Mouse (Mus musculus) hindbrain, embryonic 15.5 days (tissue): Measurements from ENCODE around the gene Gimap8. TPM values are rescaled to one million over a fixed set of nuclear protein-coding genes. Genes with fewer than 3 reads are reported as not detected.
"Not testable (repeated sequence)": the region's sequence is repeated elsewhere in the genome, so short reads cannot be mapped to it uniquely, and the experiment has no call there.

Source experiments
- ATAC-seq: fragments of 200-750 bp; cut with Nextera tagmentation; 2 replicates; pipeline ENCODE4 v1.8.0; 2017; ENCODE audit warnings: low read depth, moderate number of reproducible peaks, moderate TSS enrichment; ENCODE audit not compliant: low FRiP score
- H3K27ac ChIP-seq: fragments of 300-500 bp; sonication (generic); replicated peaks from 2 replicates; pipeline ENCODE4 v1.5.1; 2015; ENCODE audit warnings: mild to moderate bottlenecking, inconsistent platforms
- H3K27me3 ChIP-seq: fragments of 300-500 bp; sonication (generic); 2 replicates; pipeline ENCODE4 v1.6.1; 2015; ENCODE audit warnings: control low read depth, inconsistent platforms
- H3K36me3 ChIP-seq: fragments of 300-500 bp; sonication (generic); 2 replicates; pipeline ENCODE4 v1.6.1; 2015; ENCODE audit warnings: control low read depth, inconsistent platforms
- H3K4me1 ChIP-seq: fragments of 300-500 bp; sonication (generic); replicated peaks from 2 replicates; pipeline ENCODE4 v1.6.1; 2015; ENCODE audit warnings: control low read depth, inconsistent platforms
- H3K4me2 ChIP-seq: fragments of 300-500 bp; sonication (generic); 2 replicates; pipeline ENCODE4 v1.6.1; 2015; ENCODE audit warnings: moderate library complexity, mild to moderate bottlenecking, inconsistent platforms
- H3K4me3 ChIP-seq: fragments of 300-500 bp; sonication (generic); 2 replicates; pipeline ENCODE4 v1.5.1; 2015; ENCODE audit warnings: mild to moderate bottlenecking, inconsistent platforms
- H3K9ac ChIP-seq: fragments of 300-500 bp; sonication (generic); 2 replicates; pipeline ENCODE4 v1.6.1; 2015; ENCODE audit warnings: inconsistent platforms
- H3K9me3 ChIP-seq: fragments of 300-500 bp; sonication (generic); 2 replicates; pipeline ENCODE4 v1.6.1; 2016; ENCODE audit warnings: control low read depth, inconsistent platforms
- WGBS: fragments of 180-500 bp; shearing (Covaris S2); methylation state at CpG from one replicate; pipeline ENCODE4 v1.1.7; 2015; 5-methylcytosine and 5-hydroxymethylcytosine counted together
- polyA plus RNA-seq: library from polyadenylated mRNA; unstranded; fragments of >200 nt; fragmentation: Nextera tagmentation; extraction: Ambion mirVana; gene quantifications from 2 replicates; pipeline ENCODE4 v1.2.1, GENCODE M21; 2015

Gene Gimap8
- 0.56 TPM in 2 replicates for polyA plus RNA-seq

GRCm38 (mm10) chr6:48646995-48647394, at the start of gene Gimap8:
Gene Gimap8, plus strand, starts transcription at chr6:48647234.
- ATAC-seq, result no peak
- WGBS, result 42% methylated on average over 3 of the region's 3 CpGs
- H3K4me1 ChIP-seq, result no peaks in the 10 kb centered on the region

GRCm38 (mm10) chr6:48600594-48600993, 46.4 kb upstream of the Gimap8 start:
- H3K4me2 ChIP-seq, result no peak overlapping the region
- 95% methylated on average over 1 of the region's 1 CpGs for WGBS
- H3K27me3 ChIP-seq, result no peaks in the 10 kb centered on the region
- H3K36me3 ChIP-seq, result peaks cover 46% of the 10 kb centered on the region
- no peak overlapping the region for H3K4me3 ChIP-seq
- no peak overlapping the region for H3K9ac ChIP-seq
- H3K4me1 ChIP-seq, result peaks cover 21% of the 10 kb centered on the region
- no peak for ATAC-seq
- peak overlapping the region; percentile 95 for H3K27ac ChIP-seq
- H3K9me3 ChIP-seq, result peaks cover 22% of the 10 kb centered on the region

More at GRCm38 (mm10) chr6:48646995-48647394, at the start of gene Gimap8:
- Histone ChIP-seq H3K36me3 (no peaks in the 10 kb centered on the region), H3K9ac (no peak within 1 kb of the TSS), H3K9me3 (no peaks in the 10 kb centered on the region), H3K4me2 (no peak within 1 kb of the TSS), H3K27ac (no peak within 1 kb of the TSS), H3K27me3 (no peaks in the 10 kb centered on the region), H3K4me3 (no peak within 1 kb of the TSS)

GRCm38 (mm10) chr6:48601271-48602079, 45.6 kb upstream of the Gimap8 start, which contains the start of gene Zfp775:
Gene Zfp775, plus strand, starts transcription at chr6:48602063.
- peaks cover 15% of the 10 kb centered on the region for H3K9me3 ChIP-seq
- ATAC-seq, result peak; percentile 99
- H3K4me2 ChIP-seq, result peak within 1 kb of the TSS; percentile 93
- 4% methylated on average over 42 of the region's 42 CpGs for WGBS
- H3K4me3 ChIP-seq, result peak within 1 kb of the TSS; percentile 65
- H3K36me3 ChIP-seq, result peaks cover 38% of the 10 kb centered on the region
- H3K9ac ChIP-seq, result peak within 1 kb of the TSS; percentile 99
- H3K27ac ChIP-seq, result peak within 1 kb of the TSS; percentile 95
- H3K27me3 ChIP-seq, result no peaks in the 10 kb centered on the region
- H3K4me1 ChIP-seq, result peaks cover 21% of the 10 kb centered on the region

GRCm38 (mm10) chr6:48602080-48602741, 44.8 kb upstream of the Gimap8 start:
- peak overlapping the region; percentile 65 for H3K4me3 ChIP-seq
- peak; percentile 89 for ATAC-seq
- peak overlapping the region; percentile 99 for H3K9ac ChIP-seq
- peak overlapping the region; percentile 93 for H3K4me2 ChIP-seq
- 0% methylated on average over 28 of the region's 28 CpGs for WGBS
- H3K9me3 ChIP-seq, result peaks cover 8% of the 10 kb centered on the region
- peaks cover 30% of the 10 kb centered on the region for H3K36me3 ChIP-seq
- H3K27ac ChIP-seq, result peak overlapping the region; percentile 95
- H3K27me3 ChIP-seq, result no peaks in the 10 kb centered on the region
- H3K4me1 ChIP-seq, result peaks cover 21% of the 10 kb centered on the region

GRCm38 (mm10) chr6:48608124-48608523, 38.9 kb upstream of the Gimap8 start:
- H3K4me2 ChIP-seq, result no peak overlapping the region
- ATAC-seq, result no peak
- WGBS, result 66% methylated on average over 2 of the region's 2 CpGs
- H3K4me3 ChIP-seq, result no peak overlapping the region
- peaks cover 1% of the 10 kb centered on the region for H3K36me3 ChIP-seq
- H3K4me1 ChIP-seq, result peaks cover 6% of the 10 kb centered on the region; the same call in 1 of the 2 replicates
- H3K9ac ChIP-seq, result no peak overlapping the region
- no peak overlapping the region for H3K27ac ChIP-seq
- H3K27me3 ChIP-seq, result no peaks in the 10 kb centered on the region
- H3K9me3 ChIP-seq, result no peaks in the 10 kb centered on the region

GRCm38 (mm10) chr6:48609512-48609911, 37.5 kb upstream of the Gimap8 start:
- H3K27ac ChIP-seq, result no peak overlapping the region
- H3K27me3 ChIP-seq, result no peaks in the 10 kb centered on the region
- H3K4me3 ChIP-seq, result no peak overlapping the region
- H3K9me3 ChIP-seq, result no peaks in the 10 kb centered on the region
- H3K9ac ChIP-seq, result no peak overlapping the region
- WGBS, result 53% methylated on average over 7 of the region's 7 CpGs
- peaks cover 14% of the 10 kb centered on the region for H3K36me3 ChIP-seq
- H3K4me2 ChIP-seq, result no peak overlapping the region
- no peak; the same call in 1 of the 2 replicates for ATAC-seq
- H3K4me1 ChIP-seq, result 0 out of 2 replicates have a peak, but pooled peaks cover 4% of the 10 kb centered on the region

GRCm38 (mm10) chr6:48610657-48611056, 36.4 kb upstream of the Gimap8 start:
- no peak overlapping the region for H3K27ac ChIP-seq
- no peaks in the 10 kb centered on the region for H3K9me3 ChIP-seq
- WGBS, result 70% methylated on average over 3 of the region's 3 CpGs
- no peak overlapping the region for H3K4me2 ChIP-seq
- ATAC-seq, result no peak
- no peak overlapping the region for H3K9ac ChIP-seq
- H3K27me3 ChIP-seq, result no peaks in the 10 kb centered on the region
- H3K4me3 ChIP-seq, result no peak overlapping the region
- 0 out of 2 replicates have a peak, but pooled peaks cover 4% of the 10 kb centered on the region for H3K4me1 ChIP-seq
- H3K36me3 ChIP-seq, result peaks cover 19% of the 10 kb centered on the region

- WGBS, result 88% methylated on average over 4 of the region's 4 CpGs
- Histone ChIP-seq H3K36me3 (peaks cover 21% of the 10 kb centered on the region), H3K9me3 (no peaks in the 10 kb centered on the region), H3K27me3 (no peaks in the 10 kb centered on the region), H3K4me2 (no peak overlapping the region), H3K4me3 (no peak overlapping the region), H3K4me1 (0 out of 2 replicates have a peak, but pooled peaks cover 4% of the 10 kb centered on the region), H3K9ac (no peak overlapping the region), H3K27ac (no peak overlapping the region)
- ATAC-seq, result no peak
Observed at GRCm38 (mm10) chr6:48613464-48613863, 33.6 kb upstream of the Gimap8 start.

- no peak for ATAC-seq
- H3K36me3 ChIP-seq, result peaks cover 31% of the 10 kb centered on the region
- 97% methylated on average over 5 of the region's 5 CpGs for WGBS
- no peak overlapping the region for H3K9ac ChIP-seq
- no peaks in the 10 kb centered on the region for H3K27me3 ChIP-seq
- no peaks in the 10 kb centered on the region for H3K4me1 ChIP-seq
- H3K9me3 ChIP-seq, result no peaks in the 10 kb centered on the region
- H3K4me3 ChIP-seq, result no peak overlapping the region
- no peak overlapping the region for H3K4me2 ChIP-seq
- H3K27ac ChIP-seq, result no peak overlapping the region
Observed at GRCm38 (mm10) chr6:48614756-48615155, 32.3 kb upstream of the Gimap8 start.

GRCm38 (mm10) chr6:48620031-48620430, 27.0 kb upstream of the Gimap8 start:
- no peak overlapping the region for H3K4me3 ChIP-seq
- H3K4me1 ChIP-seq, result no peaks in the 10 kb centered on the region
- ATAC-seq, result no peak
- no peaks in the 10 kb centered on the region for H3K27me3 ChIP-seq
- H3K9me3 ChIP-seq, result no peaks in the 10 kb centered on the region
- H3K4me2 ChIP-seq, result no peak overlapping the region
- 95% methylated on average over 30 of the region's 30 CpGs for WGBS
- no peak overlapping the region for H3K27ac ChIP-seq
- H3K9ac ChIP-seq, result no peak overlapping the region
- H3K36me3 ChIP-seq, result peaks cover 27% of the 10 kb centered on the region

- H3K9me3 ChIP-seq, ATAC-seq, H3K9ac ChIP-seq, H3K27ac ChIP-seq, H3K4me2 ChIP-seq, H3K27me3 ChIP-seq, H3K4me3 ChIP-seq: not testable (repeated sequence)
- Histone ChIP-seq H3K36me3 (peaks cover 24% of the 10 kb centered on the region), H3K4me1 (peaks cover 11% of the 10 kb centered on the region)
- 89% methylated on average over 8 of the region's 8 CpGs for WGBS
Observed at GRCm38 (mm10) chr6:48622186-48622843, 24.7 kb upstream of the Gimap8 start.

- Histone ChIP-seq H3K9me3 (no peaks in the 10 kb centered on the region), H3K9ac (no peak overlapping the region), H3K4me1 (peaks cover 22% of the 10 kb centered on the region), H3K4me2 (no peak overlapping the region), H3K36me3 (peaks cover 24% of the 10 kb centered on the region), H3K4me3 (no peak overlapping the region), H3K27me3 (peaks cover 13% of the 10 kb centered on the region), H3K27ac (no peak overlapping the region)
- WGBS, result 33% methylated on average over 1 of the region's 1 CpGs
- ATAC-seq, result no peak
Observed at GRCm38 (mm10) chr6:48623460-48623859, 23.6 kb upstream of the Gimap8 start.
